Mouse (Mus musculus) hindbrain, embryonic 16.5 days (tissue): ENCODE results near the gene Gm33543. TPM values are rescaled to one million over a fixed set of nuclear protein-coding genes. Genes with fewer than 3 reads are reported as not detected.

ENCODE experiments used
- ATAC-seq: fragments of 200-750 bp; cut with Nextera tagmentation; 2 replicates; pipeline ENCODE4 v1.8.0; 2017; ENCODE audit warnings: moderate TSS enrichment, moderate library complexity
- H3K27ac ChIP-seq: fragments of 300-500 bp; sonication (generic); 2 replicates; pipeline ENCODE4 v1.5.1; 2014; ENCODE audit warnings: low read depth, mild to moderate bottlenecking, control low read depth, low read length, moderate library complexity
- H3K27me3 ChIP-seq: fragments of 300-500 bp; sonication (generic); replicated peaks from 2 replicates; pipeline ENCODE4 v1.6.1; 2014; ENCODE audit warnings: low read length; ENCODE audit not compliant: control insufficient read depth, insufficient read depth
- H3K36me3 ChIP-seq: fragments of 300-500 bp; sonication (generic); 2 replicates; pipeline ENCODE4 v1.6.1; 2014; ENCODE audit warnings: mild to moderate bottlenecking, low read length, moderate library complexity, mixed read lengths; ENCODE audit not compliant: control insufficient read depth, insufficient read depth
- H3K4me1 ChIP-seq: fragments of 300-500 bp; sonication (generic); 2 replicates; pipeline ENCODE4 v1.6.1; 2014; ENCODE audit warnings: low read depth, low read length; ENCODE audit not compliant: control insufficient read depth, insufficient read depth
- H3K4me2 ChIP-seq: fragments of 300-500 bp; sonication (generic); 2 replicates; pipeline ENCODE4 v1.6.1; 2014; ENCODE audit warnings: mild to moderate bottlenecking, low read length, control low read depth, moderate library complexity
- H3K4me3 ChIP-seq: fragments of 300-500 bp; sonication (generic); 2 replicates; pipeline ENCODE4 v1.5.1; 2014; ENCODE audit warnings: mild to moderate bottlenecking, low read length, control low read depth, moderate library complexity
- H3K9ac ChIP-seq: fragments of 300-500 bp; sonication (generic); 2 replicates; pipeline ENCODE4 v1.6.1; 2014; ENCODE audit warnings: low read depth, mild to moderate bottlenecking, control low read depth, low read length, moderate library complexity
- H3K9me3 ChIP-seq: fragments of 300-500 bp; sonication (generic); 2 replicates; pipeline ENCODE4 v1.6.1; 2014; ENCODE audit warnings: mild to moderate bottlenecking, low read length, moderate library complexity; ENCODE audit not compliant: control insufficient read depth
- WGBS: fragments of 180-500 bp; shearing (Covaris S2); extraction: QIAGEN DNeasy Blood & Tissue Kit; methylation state at CpG from one replicate; pipeline ENCODE4 v1.1.7; 2014; 5-methylcytosine and 5-hydroxymethylcytosine counted together
- polyA plus RNA-seq: library from polyadenylated mRNA; unstranded; fragments of >200 nt; fragmentation: Nextera tagmentation; extraction: Ambion mirVana; gene quantifications from 2 replicates; pipeline ENCODE4 v1.2.1, GENCODE M21; 2015

The Gm33543 gene
- polyA plus RNA-seq, 1 experiment from 2014 or later = not detected

DNA sequence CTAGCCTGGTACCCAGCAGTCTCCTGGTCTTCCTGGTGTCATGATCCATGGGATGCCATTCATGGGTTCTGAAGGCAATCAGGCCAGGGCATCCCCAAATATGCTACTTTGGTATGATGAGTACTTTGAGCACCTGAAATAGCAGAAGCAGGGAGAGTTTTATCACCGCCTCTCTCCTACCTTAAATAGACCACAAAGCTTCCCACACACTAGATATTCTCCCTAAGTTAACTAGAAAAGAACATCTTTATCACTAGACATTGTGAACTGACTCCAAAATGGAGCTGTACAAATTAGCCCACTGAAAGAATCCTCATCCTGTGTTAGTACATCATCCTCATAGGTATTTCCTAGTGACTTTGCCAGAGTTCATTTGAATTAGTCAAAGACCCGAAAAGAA is 55.6 kb downstream of the Gm33543 start:
- WGBS = 94% methylated on average over 2 of the region's 2 CpGs
- no peak overlapping the region for H3K4me2 ChIP-seq
- H3K36me3 ChIP-seq = no peaks in the 10 kb centered on the region
- no peaks in the 10 kb centered on the region for H3K9me3 ChIP-seq
- no peak overlapping the region for H3K27ac ChIP-seq
- H3K9ac ChIP-seq = no peak overlapping the region
- ATAC-seq = no peak
- H3K4me3 ChIP-seq = no peak overlapping the region
- H3K27me3 ChIP-seq = no peaks in the 10 kb centered on the region
- no peaks in the 10 kb centered on the region for H3K4me1 ChIP-seq

DNA sequence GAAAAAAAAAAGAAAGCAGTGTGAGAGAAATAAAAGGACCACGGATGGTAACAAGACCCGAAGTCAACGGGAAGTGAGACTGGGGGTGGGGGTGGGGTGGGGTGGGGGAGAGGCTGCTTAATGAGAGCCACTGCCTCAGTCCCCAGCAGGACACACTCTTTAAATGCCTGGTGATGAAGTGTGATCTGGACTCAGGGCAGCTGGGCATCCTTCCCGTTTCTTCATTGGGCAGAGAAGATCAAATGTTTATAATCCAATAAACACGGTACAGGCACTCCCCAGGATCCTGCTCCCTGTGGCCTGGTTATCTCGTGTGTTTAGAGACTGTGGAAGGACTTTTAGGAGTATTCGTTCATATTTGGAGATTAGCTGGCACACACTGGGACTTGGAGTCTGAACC is 57.9 kb downstream of the Gm33543 start:
- Histone ChIP-seq H3K4me3 (no peak overlapping the region), H3K9ac (no peak overlapping the region), H3K4me1 (no peaks in the 10 kb centered on the region), H3K27ac (no peak overlapping the region), H3K9me3 (no peaks in the 10 kb centered on the region), H3K4me2 (no peak overlapping the region), H3K27me3 (no peaks in the 10 kb centered on the region), H3K36me3 (no peaks in the 10 kb centered on the region)
- WGBS = 66% methylated on average over 7 of the region's 7 CpGs
- no peak for ATAC-seq

GRCm38 (mm10) chr10:95780881-95781600 is 61.7 kb downstream of the Gm33543 start:
- Histone ChIP-seq H3K36me3 (no peaks in the 10 kb centered on the region), H3K9me3 (no peaks in the 10 kb centered on the region), H3K27ac (no peak overlapping the region), H3K9ac (no peak overlapping the region), H3K4me1 (no peaks in the 10 kb centered on the region), H3K4me2 (no peak overlapping the region), H3K27me3 (no peaks in the 10 kb centered on the region), H3K4me3 (no peak overlapping the region)
- ATAC-seq = no peak
- WGBS = 85% methylated on average over 8 of the region's 8 CpGs

- Histone ChIP-seq H3K4me2 (no peak overlapping the region), H3K9ac (no peak overlapping the region), H3K4me1 (no peaks in the 10 kb centered on the region), H3K9me3 (no peaks in the 10 kb centered on the region), H3K36me3 (no peaks in the 10 kb centered on the region), H3K27ac (no peak overlapping the region), H3K4me3 (no peak overlapping the region), H3K27me3 (no peaks in the 10 kb centered on the region)
- WGBS = 88% methylated on average over 13 of the region's 13 CpGs
- ATAC-seq = no peak
These were observed 62.8 kb downstream of the Gm33543 start for GRCm38 (mm10) chr10:95779801-95780385.

DNA sequence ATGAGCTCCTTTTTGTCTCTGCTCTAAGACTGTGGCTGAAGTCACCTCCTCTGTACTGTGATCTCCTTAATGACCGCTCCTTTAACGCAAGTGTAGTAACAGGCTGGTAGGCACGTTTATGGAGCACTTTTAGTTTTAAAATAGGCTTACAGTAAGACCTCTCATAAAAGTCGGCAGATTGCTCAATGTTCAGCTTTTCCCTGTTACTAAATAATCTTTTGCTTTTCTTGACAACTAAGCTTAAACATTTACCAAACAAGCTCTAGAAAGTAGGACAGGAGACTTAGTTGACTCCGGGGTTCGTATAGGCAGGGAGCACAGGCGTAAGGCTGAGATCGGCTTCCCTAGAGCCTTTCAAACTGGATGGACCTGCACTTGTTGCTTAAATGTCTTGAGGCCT is 64.1 kb downstream of the Gm33543 start:
- no peaks in the 10 kb centered on the region for H3K9me3 ChIP-seq
- H3K4me3 ChIP-seq = no peak overlapping the region
- no peaks in the 10 kb centered on the region for H3K36me3 ChIP-seq
- WGBS = 95% methylated on average over 8 of the region's 8 CpGs
- H3K4me1 ChIP-seq = no peaks in the 10 kb centered on the region
- no peak for ATAC-seq
- H3K27me3 ChIP-seq = no peaks in the 10 kb centered on the region
- H3K9ac ChIP-seq = no peak overlapping the region
- H3K4me2 ChIP-seq = no peak overlapping the region
- H3K27ac ChIP-seq = no peak overlapping the region

GRCm38 (mm10) chr10:95777701-95778320 is 64.9 kb downstream of the Gm33543 start:
- H3K4me2 ChIP-seq = no peak overlapping the region
- no peak for ATAC-seq
- no peak overlapping the region for H3K4me3 ChIP-seq
- H3K9ac ChIP-seq = no peak overlapping the region
- 90% methylated on average over 15 of the region's 15 CpGs for WGBS
- no peak overlapping the region for H3K27ac ChIP-seq
- no peaks in the 10 kb centered on the region for H3K9me3 ChIP-seq
- H3K36me3 ChIP-seq = no peaks in the 10 kb centered on the region
- no peaks in the 10 kb centered on the region for H3K27me3 ChIP-seq
- H3K4me1 ChIP-seq = no peaks in the 10 kb centered on the region

DNA sequence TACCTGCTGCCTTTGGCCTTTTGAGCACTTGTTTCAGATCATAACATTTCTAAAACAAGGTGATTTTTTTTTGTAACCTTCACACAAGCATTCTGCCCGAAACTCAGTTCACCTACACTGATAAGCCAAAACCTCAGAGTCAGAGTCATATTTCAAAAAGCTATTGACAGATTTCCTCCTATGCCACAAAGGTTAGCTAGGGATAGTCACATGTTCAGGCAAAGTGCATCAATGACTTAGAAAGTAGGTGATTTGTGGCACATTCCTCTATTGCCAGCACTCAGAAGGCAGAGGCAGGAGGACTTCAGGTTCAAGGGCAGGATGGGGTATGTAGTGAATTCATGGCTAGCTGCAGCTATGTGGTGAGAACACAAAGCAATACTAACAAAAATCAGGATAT is 65.7 kb downstream of the Gm33543 start:
- H3K9me3 ChIP-seq = no peaks in the 10 kb centered on the region
- no peaks in the 10 kb centered on the region for H3K4me1 ChIP-seq
- 95% methylated on average over 1 of the region's 1 CpGs for WGBS
- no peak for ATAC-seq
- no peak overlapping the region for H3K4me3 ChIP-seq
- no peak overlapping the region for H3K9ac ChIP-seq
- no peak overlapping the region for H3K4me2 ChIP-seq
- H3K27ac ChIP-seq = no peak overlapping the region
- H3K27me3 ChIP-seq = no peaks in the 10 kb centered on the region
- H3K36me3 ChIP-seq = no peaks in the 10 kb centered on the region

- Histone ChIP-seq H3K9me3 (no peaks in the 10 kb centered on the region), H3K4me2 (no peak overlapping the region), H3K4me1 (no peaks in the 10 kb centered on the region), H3K27me3 (no peaks in the 10 kb centered on the region), H3K9ac (no peak overlapping the region), H3K27ac (no peak overlapping the region), H3K4me3 (no peak overlapping the region), H3K36me3 (no peaks in the 10 kb centered on the region)
- WGBS = 95% methylated on average over 7 of the region's 7 CpGs
- no peak for ATAC-seq
These were observed 67.9 kb downstream of the Gm33543 start for GRCm38 (mm10) chr10:95774856-95775255.

DNA sequence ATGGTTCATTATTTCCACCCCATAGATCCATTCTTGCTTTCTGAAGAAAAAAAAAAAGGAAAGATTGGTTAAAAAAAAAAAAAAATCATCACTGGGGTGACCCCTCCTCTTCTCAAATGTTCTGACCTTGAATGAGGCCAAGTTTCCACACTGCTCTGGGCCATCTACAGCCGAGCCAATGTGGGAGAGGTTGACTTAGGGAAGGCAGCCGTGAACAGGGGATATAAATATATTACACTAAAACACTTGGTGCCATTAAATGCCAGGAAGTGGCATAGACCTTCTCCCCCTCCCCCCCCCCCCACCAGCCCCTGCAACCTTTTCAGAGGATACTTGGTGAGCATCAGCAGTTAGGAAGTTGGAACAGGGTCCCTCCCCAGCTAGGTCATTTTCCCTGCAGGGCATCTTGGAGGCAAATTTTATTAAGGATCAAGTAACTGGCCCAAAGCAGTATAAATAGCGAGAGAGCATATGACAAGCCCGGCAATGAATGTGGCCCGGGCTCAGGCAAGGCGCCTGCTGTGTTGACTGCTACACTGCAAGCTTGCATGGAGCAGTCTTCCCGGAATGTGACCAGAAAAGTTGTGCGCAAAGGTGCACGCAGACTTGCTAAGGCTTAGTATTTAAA is 68.6 kb downstream of the Gm33543 start:
- WGBS = 82% methylated on average over 9 of the region's 9 CpGs
- Histone ChIP-seq H3K36me3 (no peaks in the 10 kb centered on the region), H3K27me3 (no peaks in the 10 kb centered on the region), H3K27ac (no peak overlapping the region), H3K4me2 (no peak overlapping the region), H3K9ac (no peak overlapping the region), H3K4me3 (no peak overlapping the region), H3K4me1 (no peaks in the 10 kb centered on the region), H3K9me3 (no peaks in the 10 kb centered on the region)
- no peak for ATAC-seq
